Mouse (Mus musculus) spleen, postnatal 36 days (tissue): ENCODE results near the gene Zbtb9.

Experiments used
- DNase-seq, 2 experiments: peaks; one replicate each; pipeline ENCODE4 v3.0.0; 2022; ENCODE audit warnings: low spot score in 2 of 2, mixed read lengths in 1 of 2

Zbtb9 gene

GRCm38 (mm10) chr17:27040304-27041045 is 67.5 kb downstream of the Zbtb9 start:
- DNase-seq = peak; percentile 59 to 67

GRCm38 (mm10) chr17:27041046-27041786 is 68.2 kb downstream of the Zbtb9 start:
- peak; percentile 35 to 42 for DNase-seq

GRCm38 (mm10) chr17:27041787-27042055 is 68.8 kb downstream of the Zbtb9 start:
- peak; percentile 68 for DNase-seq

- DNase-seq = peak; percentile 53 to 59
These were observed 69.9 kb downstream of the Zbtb9 start for GRCm38 (mm10) chr17:27042840-27043239.

GRCm38 (mm10) chr17:27045164-27045563 is 72.2 kb downstream of the Zbtb9 start:
- DNase-seq = no peak

GRCm38 (mm10) chr17:27047762-27048444 is 74.9 kb downstream of the Zbtb9 start:
- no peak for DNase-seq

GRCm38 (mm10) chr17:27048445-27049239 is 75.7 kb downstream of the Zbtb9 start:
- no peak for DNase-seq

- DNase-seq = no peak
These were observed 77.9 kb downstream of the Zbtb9 start for GRCm38 (mm10) chr17:27050853-27051252.

- DNase-seq = peak in 1 of 2 experiments; percentile 57
These were observed 78.5 kb downstream of the Zbtb9 start for GRCm38 (mm10) chr17:27051514-27051913.

- DNase-seq = peak; percentile 82 to 83
These were observed 83.2 kb downstream of the Zbtb9 start for GRCm38 (mm10) chr17:27056170-27056569.

- peak; percentile 89 to 90 for DNase-seq
These were observed 84.0 kb downstream of the Zbtb9 start, which contains the start of gene Itpr3 for GRCm38 (mm10) chr17:27056812-27057516. Gene Itpr3, plus strand, starts transcription at chr17:27057304.

GRCm38 (mm10) chr17:27057517-27058055 is 84.6 kb downstream of the Zbtb9 start:
- peak; percentile 74 for DNase-seq
